Mouse (Mus musculus) splenic B cell, adult 2 months (primary cell): Measurements from ENCODE around the gene Gxylt2.

Experiments used
- DNase-seq: peaks from one replicate; pipeline ENCODE4 v3.0.0-alpha.2; 2011; ENCODE audit warnings: low read depth, low spot score
- H3K27me3 ChIP-seq: 2 replicates; pipeline ENCODE4 v1.6.1; 2012; ENCODE audit warnings: mild to moderate bottlenecking, low read length, moderate library complexity, mixed read lengths; ENCODE audit not compliant: control insufficient read depth, poor library complexity, insufficient read depth, severe bottlenecking
- H3K36me3 ChIP-seq: 2 replicates; pipeline ENCODE4 v1.6.1; 2012; ENCODE audit warnings: mild to moderate bottlenecking, low read length, moderate library complexity, mixed read lengths; ENCODE audit not compliant: control insufficient read depth, poor library complexity, insufficient read depth, severe bottlenecking

Gxylt2 gene

GRCm38 (mm10) chr6:100705366-100705811 lies 855 bp downstream of the Gxylt2 start:
- Histone ChIP-seq H3K36me3 (no peaks in the 10 kb centered on the region), H3K27me3 (peaks cover 1% of the 10 kb centered on the region; the same call in 1 of the 2 replicates)
- DNase-seq = no peak

GRCm38 (mm10) chr6:100706861-100707260 lies 2.3 kb downstream of the Gxylt2 start:
- no peak for DNase-seq

GRCm38 (mm10) chr6:100707557-100707956 lies 3.0 kb downstream of the Gxylt2 start:
- DNase-seq = no peak
- no peaks in the 10 kb centered on the region for H3K36me3 ChIP-seq

More at GRCm38 (mm10) chr6:100706861-100707260, 2.3 kb downstream of the Gxylt2 start:
- Histone ChIP-seq H3K27me3 (no peaks in the 10 kb centered on the region), H3K36me3 (no peaks in the 10 kb centered on the region)

GRCm38 (mm10) chr6:100708248-100708647 lies 3.7 kb downstream of the Gxylt2 start:
- no peaks in the 10 kb centered on the region for H3K27me3 ChIP-seq

More at GRCm38 (mm10) chr6:100707557-100707956, 3.0 kb downstream of the Gxylt2 start:
- no peaks in the 10 kb centered on the region for H3K27me3 ChIP-seq

GRCm38 (mm10) chr6:100708996-100709395 lies 4.5 kb downstream of the Gxylt2 start:
- DNase-seq = no peak
- H3K36me3 ChIP-seq = no peaks in the 10 kb centered on the region
- no peaks in the 10 kb centered on the region for H3K27me3 ChIP-seq

More at GRCm38 (mm10) chr6:100708248-100708647, 3.7 kb downstream of the Gxylt2 start:
- no peak for DNase-seq
- H3K36me3 ChIP-seq = no peaks in the 10 kb centered on the region

- DNase-seq = peak; percentile 14
- no peaks in the 10 kb centered on the region for H3K36me3 ChIP-seq
These were observed 4.9 kb downstream of the Gxylt2 start for GRCm38 (mm10) chr6:100709483-100709882.

GRCm38 (mm10) chr6:100710170-100710569 lies 5.6 kb downstream of the Gxylt2 start:
- H3K36me3 ChIP-seq = no peaks in the 10 kb centered on the region
- DNase-seq = peak; percentile 31
- H3K27me3 ChIP-seq = no peaks in the 10 kb centered on the region

More at GRCm38 (mm10) chr6:100709483-100709882, 4.9 kb downstream of the Gxylt2 start:
- H3K27me3 ChIP-seq = no peaks in the 10 kb centered on the region

- no peaks in the 10 kb centered on the region for H3K27me3 ChIP-seq
- no peaks in the 10 kb centered on the region for H3K36me3 ChIP-seq
- no peak for DNase-seq
These were observed 6.3 kb downstream of the Gxylt2 start for GRCm38 (mm10) chr6:100710866-100711265.

GRCm38 (mm10) chr6:100715296-100715828 lies 10.8 kb downstream of the Gxylt2 start:
- Histone ChIP-seq H3K36me3 (no peaks in the 10 kb centered on the region), H3K27me3 (no peaks in the 10 kb centered on the region)
- no peak for DNase-seq

- Histone ChIP-seq H3K36me3 (no peaks in the 10 kb centered on the region), H3K27me3 (no peaks in the 10 kb centered on the region)
- DNase-seq = no peak
These were observed 11.6 kb downstream of the Gxylt2 start for GRCm38 (mm10) chr6:100716152-100716551.

GRCm38 (mm10) chr6:100716817-100717216 lies 12.3 kb downstream of the Gxylt2 start:
- no peaks in the 10 kb centered on the region for H3K36me3 ChIP-seq
- no peaks in the 10 kb centered on the region for H3K27me3 ChIP-seq
- DNase-seq = no peak

- Histone ChIP-seq H3K36me3 (no peaks in the 10 kb centered on the region), H3K27me3 (no peaks in the 10 kb centered on the region)
- DNase-seq = no peak
These were observed 15.6 kb downstream of the Gxylt2 start for GRCm38 (mm10) chr6:100720098-100720501.

- H3K27me3 ChIP-seq = no peaks in the 10 kb centered on the region
- no peaks in the 10 kb centered on the region for H3K36me3 ChIP-seq
- no peak for DNase-seq
These were observed 16.6 kb downstream of the Gxylt2 start for GRCm38 (mm10) chr6:100720882-100721721.

GRCm38 (mm10) chr6:100731996-100732375 lies 27.5 kb downstream of the Gxylt2 start:
- no peaks in the 10 kb centered on the region for H3K27me3 ChIP-seq
- DNase-seq = no peak
- H3K36me3 ChIP-seq = no peaks in the 10 kb centered on the region

- DNase-seq = no peak
- Histone ChIP-seq H3K36me3 (no peaks in the 10 kb centered on the region), H3K27me3 (no peaks in the 10 kb centered on the region)
These were observed 28.0 kb downstream of the Gxylt2 start for GRCm38 (mm10) chr6:100732376-100733021.
